Mouse (Mus musculus) kidney, adult 2 months (tissue): ENCODE results near the gene Ttn. TPM values are rescaled to one million over a fixed set of nuclear protein-coding genes. Genes with fewer than 3 reads are reported as not detected.

ENCODE experiments used
- DNase-seq: peaks from one replicate; pipeline ENCODE4 v3.0.0; 2021
- H3K27ac ChIP-seq: fragments of 200-500 bp; 2 replicates; pipeline ENCODE4 v1.5.1; 2012; ENCODE audit warnings: low read depth, low read length, control low read depth, inconsistent platforms; ENCODE audit not compliant: insufficient read depth
- H3K27me3 ChIP-seq: fragments of 200-500 bp; replicated peaks from 2 replicates; pipeline ENCODE4 v1.6.1; 2012; ENCODE audit warnings: mild to moderate bottlenecking, moderate library complexity, low read length, inconsistent platforms; ENCODE audit not compliant: control insufficient read depth, insufficient read depth
- H3K36me3 ChIP-seq: fragments of 200-500 bp; 2 replicates; pipeline ENCODE4 v1.6.1; 2012; ENCODE audit warnings: mild to moderate bottlenecking, moderate library complexity, low read length, inconsistent platforms; ENCODE audit not compliant: control insufficient read depth, insufficient read depth
- H3K4me1 ChIP-seq: fragments of 200-500 bp; 2 replicates; pipeline ENCODE4 v1.6.1; 2011; ENCODE audit warnings: low read length; ENCODE audit not compliant: control insufficient read depth, insufficient read depth
- H3K4me3 ChIP-seq: fragments of 200-500 bp; 2 replicates; pipeline ENCODE4 v1.5.1; 2011; ENCODE audit warnings: mild to moderate bottlenecking, low read depth, low read length, control low read depth; ENCODE audit not compliant: insufficient read depth
- CTCF ChIP-seq: fragments of 200-500 bp; conservative IDR thresholded peaks from 2 replicates; pipeline ENCODE4 v1.5.1; 2011; ENCODE audit warnings: low read depth, mild to moderate bottlenecking, control low read depth, low read length, moderate library complexity, mixed read lengths; ENCODE audit not compliant: insufficient read depth, insufficient read length
- POLR2A ChIP-seq: fragments of 200-500 bp; IDR thresholded peaks from one replicate; pipeline ENCODE4 v1.6.1; 2011; ENCODE audit warnings: low read depth, low read length, control low read depth
- WGBS: fragments of 180-500 bp; shearing (Covaris S2); methylation state at CpG from one replicate; pipeline ENCODE4 v1.1.7; 2018; 5-methylcytosine and 5-hydroxymethylcytosine counted together
- polyA plus RNA-seq: library from polyadenylated mRNA; depleted of rRNA; stranded (reverse); fragments of >200 nt; gene quantifications from 2 replicates; pipeline ENCODE4 v1.2.3, GENCODE M21; 2012

Gene Ttn
- polyA plus RNA-seq, 1 experiment = 1.2 TPM

DNA sequence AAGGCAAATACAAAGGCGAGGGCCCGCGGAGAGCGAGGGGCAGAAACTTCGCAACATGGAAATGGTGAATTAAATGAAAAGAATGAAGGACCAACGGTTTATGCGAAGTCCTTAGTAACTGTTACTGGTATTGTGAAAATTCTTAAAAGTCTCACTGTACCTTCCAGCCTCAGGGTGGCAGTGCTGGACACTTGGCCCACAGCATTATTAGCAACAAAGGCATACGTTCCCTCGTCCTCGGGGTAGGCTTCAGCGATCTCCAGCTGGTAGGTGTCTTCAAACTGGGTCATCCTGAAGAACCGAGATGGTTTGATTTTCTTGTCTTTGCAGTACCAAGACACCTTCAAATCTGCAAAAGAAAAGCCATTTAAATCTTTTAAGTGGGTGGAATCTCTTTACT lies 55.4 kb downstream of the Ttn start:
- no peak for DNase-seq
- H3K4me1 ChIP-seq = no peaks in the 10 kb centered on the region
- 59% methylated on average over 12 of the region's 12 CpGs for WGBS
- no peaks in the 10 kb centered on the region for H3K27me3 ChIP-seq
- H3K36me3 ChIP-seq = no peaks in the 10 kb centered on the region
- no peak overlapping the region for H3K4me3 ChIP-seq
- TF ChIP-seq CTCF = no peak; the same call in 1 of the 2 replicates
- TF ChIP-seq POLR2A = no peak
- no peak overlapping the region for H3K27ac ChIP-seq

DNA sequence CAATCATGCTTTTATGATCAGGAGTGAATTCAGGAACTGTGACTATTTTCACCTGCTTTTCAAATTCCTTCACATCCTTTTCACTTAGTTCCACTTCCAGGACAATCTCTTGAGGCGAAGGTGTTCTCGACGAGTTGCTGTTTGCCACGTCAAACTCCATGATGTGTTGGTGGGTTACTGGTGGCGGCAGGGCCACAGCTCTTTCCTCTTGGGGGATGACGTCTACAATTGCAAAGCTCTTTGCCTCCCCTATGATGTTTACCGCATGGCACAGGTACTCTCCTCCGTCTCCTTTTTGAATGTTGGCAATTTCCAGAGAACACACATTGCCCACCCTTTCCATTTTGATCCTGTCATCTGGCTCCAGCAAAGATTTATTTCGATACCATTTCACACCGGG lies 67.4 kb downstream of the Ttn start:
- no peaks in the 10 kb centered on the region for H3K4me1 ChIP-seq
- H3K36me3 ChIP-seq = no peaks in the 10 kb centered on the region
- no peak overlapping the region for H3K4me3 ChIP-seq
- no peaks in the 10 kb centered on the region; the same call in 1 of the 2 replicates for H3K27me3 ChIP-seq
- 92% methylated on average over 10 of the region's 10 CpGs for WGBS
- TF ChIP-seq CTCF (no peak), POLR2A (no peak)
- DNase-seq = no peak
- no peak overlapping the region for H3K27ac ChIP-seq

DNA sequence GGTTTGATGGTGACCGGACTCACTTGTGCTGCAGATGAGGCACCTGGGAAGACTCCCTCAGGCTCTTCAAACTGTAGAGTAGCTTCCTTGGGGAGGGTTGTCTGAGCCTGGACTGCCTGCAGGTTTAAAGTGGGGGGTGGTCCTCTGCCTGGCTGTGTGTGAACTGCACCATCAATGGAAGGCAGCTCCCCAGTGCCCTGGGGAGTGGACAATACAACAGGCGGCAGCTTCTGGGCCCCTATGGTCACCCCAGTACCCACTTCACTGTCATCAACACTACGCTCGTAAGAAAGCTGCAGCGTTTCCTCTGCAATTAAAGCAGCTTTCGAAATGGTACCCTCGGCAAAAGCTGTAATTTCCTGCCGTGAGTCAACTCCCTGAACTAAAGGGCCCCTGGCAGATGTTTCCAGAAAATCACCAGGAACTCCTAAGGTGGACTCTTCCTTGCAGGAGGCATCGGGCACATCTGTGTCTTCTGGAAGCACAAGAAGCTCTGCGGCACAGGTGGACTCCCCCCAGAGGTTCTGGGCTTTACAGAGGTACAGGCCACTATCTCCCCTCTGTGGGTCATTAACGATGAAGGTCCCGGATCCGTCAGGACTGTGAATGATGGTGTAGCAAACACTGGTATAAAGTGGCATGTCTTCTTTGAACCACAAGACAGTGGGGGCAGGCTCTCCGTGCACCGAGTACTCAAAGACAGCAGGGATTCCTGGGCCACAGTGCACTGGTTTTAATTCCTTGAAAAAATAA lies 73.5 kb downstream of the Ttn start:
- WGBS = 47% methylated on average over 15 of the region's 15 CpGs
- Histone ChIP-seq H3K4me1 (no peaks in the 10 kb centered on the region), H3K4me3 (no peak overlapping the region), H3K36me3 (no peaks in the 10 kb centered on the region), H3K27ac (no peak overlapping the region), H3K27me3 (no peaks in the 10 kb centered on the region)
- DNase-seq = no peak
- TF ChIP-seq POLR2A = no peak
- no peak for TF ChIP-seq CTCF

DNA sequence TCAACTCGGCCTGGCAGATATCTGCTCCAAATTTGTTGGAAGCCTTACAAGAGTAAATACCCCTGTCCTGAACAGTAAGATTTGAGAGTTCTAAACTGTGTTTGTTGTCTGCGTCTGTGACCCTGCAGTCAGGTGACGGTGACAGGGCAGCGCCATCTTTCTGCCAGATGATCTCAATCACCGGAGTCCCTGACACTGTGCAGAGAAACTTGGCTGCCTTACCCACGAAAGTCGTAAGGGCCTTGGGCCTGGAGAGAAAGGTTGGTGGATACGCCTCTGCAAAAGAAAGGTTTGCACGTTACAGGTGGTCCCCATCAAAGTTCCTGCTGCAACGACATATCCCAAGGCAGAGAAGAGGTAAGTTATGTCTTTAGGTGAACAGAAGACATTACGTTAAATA lies 79.0 kb downstream of the Ttn start:
- TF ChIP-seq POLR2A (no peak), CTCF (no peak)

DNA sequence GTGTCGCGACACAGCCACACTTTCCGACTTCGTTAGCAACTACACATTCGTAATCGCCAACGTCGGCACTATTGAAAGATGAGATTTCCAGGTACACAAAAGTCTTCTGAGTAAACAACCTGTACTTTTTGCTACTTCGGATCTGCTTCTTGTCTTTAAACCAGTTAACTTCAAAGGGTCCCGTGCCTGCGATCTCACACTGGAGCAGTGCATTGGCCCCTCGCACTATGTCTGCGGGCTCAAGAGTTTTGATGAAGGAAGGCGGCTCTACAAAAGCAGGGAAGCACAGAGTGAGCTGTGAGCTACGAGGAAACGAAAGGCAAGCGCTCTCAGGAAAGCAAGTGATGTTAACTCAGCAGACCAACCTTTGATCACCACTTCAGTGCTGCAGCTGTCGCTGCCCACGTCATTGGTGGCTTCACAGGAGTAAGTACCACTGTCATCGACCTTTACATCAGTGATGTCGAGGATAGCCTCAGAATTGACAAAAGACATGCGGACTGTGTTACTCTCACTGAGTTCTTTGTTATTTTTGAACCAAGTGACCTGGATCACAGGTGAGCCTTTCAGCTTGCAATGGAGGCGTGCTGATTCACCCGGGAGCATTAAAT lies 80.8 kb downstream of the Ttn start:
- no peaks in the 10 kb centered on the region for H3K27me3 ChIP-seq
- H3K27ac ChIP-seq = no peak overlapping the region
- no peak for DNase-seq
- no peaks in the 10 kb centered on the region for H3K36me3 ChIP-seq
- 88% methylated on average over 24 of the region's 24 CpGs for WGBS
- no peak overlapping the region for H3K4me3 ChIP-seq
- TF ChIP-seq POLR2A = no peak
- no peak for TF ChIP-seq CTCF
- no peaks in the 10 kb centered on the region for H3K4me1 ChIP-seq

More for the DNA sequence above, 79.0 kb downstream of the Ttn start:
- Histone ChIP-seq H3K4me3 (no peak overlapping the region), H3K4me1 (no peaks in the 10 kb centered on the region), H3K27me3 (no peaks in the 10 kb centered on the region), H3K27ac (no peak overlapping the region), H3K36me3 (no peaks in the 10 kb centered on the region)
- WGBS = 87% methylated on average over 11 of the region's 11 CpGs
- DNase-seq = no peak

DNA sequence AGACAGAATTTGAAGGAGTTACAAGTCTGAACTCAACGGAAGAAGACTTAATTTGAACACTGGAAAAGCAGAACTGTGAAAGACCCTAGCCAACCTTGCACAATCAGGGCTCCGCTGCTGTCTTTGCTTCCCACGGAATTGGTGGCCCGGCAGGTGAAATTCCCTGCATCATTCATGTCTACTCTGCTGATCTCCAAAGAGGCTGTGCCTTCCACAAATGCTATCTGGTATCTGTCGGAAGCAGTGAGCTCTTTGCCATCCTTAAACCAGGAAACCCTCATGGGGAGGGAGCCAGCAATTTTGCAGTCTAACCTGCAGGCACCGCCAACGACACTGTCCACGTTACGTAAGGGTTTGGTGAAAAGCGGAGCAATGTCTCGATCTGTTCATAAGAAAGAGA lies 82.5 kb downstream of the Ttn start:
- Histone ChIP-seq H3K4me3 (no peak overlapping the region), H3K27me3 (no peaks in the 10 kb centered on the region), H3K36me3 (no peaks in the 10 kb centered on the region), H3K4me1 (no peaks in the 10 kb centered on the region), H3K27ac (no peak overlapping the region)
- DNase-seq = no peak
- TF ChIP-seq POLR2A (no peak), CTCF (no peak)
- 97% methylated on average over 11 of the region's 11 CpGs for WGBS

DNA sequence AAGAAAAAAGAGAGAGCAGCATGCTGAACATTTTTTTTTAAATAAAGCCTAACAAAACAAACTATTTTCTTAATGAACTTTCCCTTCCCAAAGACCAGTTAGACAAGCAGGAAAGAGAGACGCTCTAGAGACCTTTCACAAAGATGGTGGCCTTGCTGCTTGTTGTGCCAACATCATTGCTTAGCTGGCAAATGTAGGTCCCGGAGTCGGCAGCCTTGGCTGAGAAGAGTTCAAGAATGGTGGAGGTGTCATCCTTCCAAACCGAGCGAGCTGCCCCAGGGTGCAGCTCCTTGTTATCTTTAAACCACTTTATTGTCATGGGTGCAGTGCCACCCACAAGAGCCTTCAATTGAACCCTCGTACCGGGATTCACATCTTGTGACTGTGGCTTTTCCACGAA lies 85.4 kb downstream of the Ttn start:
- no peaks in the 10 kb centered on the region for H3K4me1 ChIP-seq
- WGBS = 90% methylated on average over 8 of the region's 8 CpGs

More for the DNA sequence above, 85.4 kb downstream of the Ttn start:
- TF ChIP-seq POLR2A = no peak
- TF ChIP-seq CTCF = no peak
- DNase-seq = no peak
- Histone ChIP-seq H3K36me3 (no peaks in the 10 kb centered on the region), H3K27ac (no peak overlapping the region), H3K27me3 (no peaks in the 10 kb centered on the region), H3K4me3 (no peak overlapping the region)
